Mouse (Mus musculus) stomach, postnatal 0 days (tissue): ENCODE results near the gene Trnt1.

Experiments used
- CTCF ChIP-seq: IDR thresholded peaks from 2 replicates; pipeline ENCODE4 v1.5.1; 2016; ENCODE audit warnings: antibody characterized with exemption, low read depth, mild to moderate bottlenecking, moderate library complexity
- EP300 ChIP-seq: optimal IDR thresholded peaks from 2 replicates; pipeline ENCODE3; 2016; ENCODE audit warnings: antibody characterized with exemption

- no peak for TF ChIP-seq CTCF
- TF ChIP-seq EP300 = no peak
Observed at GRCm38 (mm10) chr6:106810686-106811085, 41.8 kb downstream of the Trnt1 start.
